7 mouse cellular contexts compared by ENCODE assay signal in the genomic region with DNA sequence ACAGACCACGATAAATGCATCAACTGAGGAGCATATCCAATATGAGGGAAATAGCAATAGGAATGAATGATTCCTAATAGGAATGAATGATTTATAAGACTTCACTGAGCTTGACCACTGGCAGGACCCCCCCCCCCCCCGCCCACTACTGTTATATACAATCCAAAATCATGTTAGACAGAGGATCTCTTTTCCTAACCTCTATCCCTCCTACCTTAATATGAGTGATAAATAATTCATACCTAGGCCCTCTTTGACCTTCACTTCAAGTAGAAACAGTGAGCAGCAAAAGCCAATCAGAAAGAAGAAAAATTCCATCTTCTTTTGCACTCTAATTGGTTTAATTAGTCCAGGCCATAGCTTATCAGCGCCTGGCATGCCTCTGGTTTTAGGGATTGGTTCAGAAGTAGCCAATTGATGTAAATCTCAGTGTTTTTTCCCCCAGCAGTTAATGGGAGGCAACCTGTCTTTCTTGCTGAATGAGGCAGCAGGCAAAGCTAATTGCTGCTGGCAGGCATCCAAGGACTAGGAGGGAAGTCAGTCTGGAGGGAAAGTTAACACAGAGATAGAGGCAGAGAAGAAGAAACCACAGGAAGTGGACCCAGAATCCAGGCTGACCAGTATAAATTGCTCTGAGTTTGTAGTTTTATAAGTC.
DNase-seq lines count a peak whose midpoint lies in the region; ATAC-seq and TF ChIP-seq lines count a peak whose summit lies in the region.

No protein-coding gene starts in this region.

- 73% methylated on average over 3 of the region's 3 CpGs for WGBS in lung, adult 2 months
- WGBS in forebrain, embryonic 15.5 days, result 35% methylated on average over 3 of the region's 3 CpGs
- 61% methylated on average over 3 of the region's 3 CpGs for WGBS in midbrain, embryonic 15.5 days

- no peaks in the 10 kb centered on the region for H3K9me3 ChIP-seq in forebrain, embryonic 15.5 days
- no peaks in the 10 kb centered on the region for H3K9me3 ChIP-seq in midbrain, embryonic 15.5 days

- H3K4me1 ChIP-seq in lung, adult 2 months (ENCODE audit: control insufficient read depth, insufficient read depth, low read length), result no peaks in the 10 kb centered on the region; the same call in 1 of the 2 replicates
- H3K4me1 ChIP-seq in forebrain, embryonic 15.5 days, result peaks cover 12% of the 10 kb centered on the region
- H3K4me1 ChIP-seq in midbrain, embryonic 15.5 days, result peaks cover 8% of the 10 kb centered on the region

- H3K36me3 ChIP-seq in forebrain, embryonic 15.5 days, result no peaks in the 10 kb centered on the region
- no peaks in the 10 kb centered on the region for H3K36me3 ChIP-seq in midbrain, embryonic 15.5 days (replicated peaks)

- no peak overlapping the region for H3K4me3 ChIP-seq in lung, adult 2 months (replicated peaks; ENCODE audit: extremely low read depth, low read depth, low read length)
- H3K4me3 ChIP-seq in forebrain, embryonic 15.5 days, result no peak overlapping the region
- no peak overlapping the region for H3K4me3 ChIP-seq in midbrain, embryonic 15.5 days

- ATAC-seq in forebrain, embryonic 15.5 days (replicated peaks), result peak; percentile 89
- ATAC-seq in midbrain, embryonic 15.5 days (replicated peaks), result peak; percentile 83

- no peak overlapping the region for H3K27ac ChIP-seq in forebrain, embryonic 15.5 days (replicated peaks)
- H3K27ac ChIP-seq in midbrain, embryonic 15.5 days, result no peak overlapping the region

- H3K4me2 ChIP-seq in forebrain, embryonic 15.5 days (replicated peaks), result no peak overlapping the region
- H3K4me2 ChIP-seq in midbrain, embryonic 15.5 days, result no peak overlapping the region

- H3K9ac ChIP-seq in forebrain, embryonic 15.5 days (replicated peaks), result no peak overlapping the region
- no peak overlapping the region for H3K9ac ChIP-seq in midbrain, embryonic 15.5 days

- H3K27me3 ChIP-seq in forebrain, embryonic 15.5 days, result no peaks in the 10 kb centered on the region
- no peaks in the 10 kb centered on the region for H3K27me3 ChIP-seq in midbrain, embryonic 15.5 days (replicated peaks)

- TF ChIP-seq POLR2A in lung, adult 2 months (IDR thresholded peaks at IDR 0.05; ENCODE audit: borderline replicate concordance, extremely low read depth, low read depth, low read length), result no peak

- DNase-seq in lung, postnatal 10 days, result peak; percentile 15
- DNase-seq in lung, adult 2 months, result no peak
- peak; percentile 58 for DNase-seq in adrenal gland, postnatal 10 days
- DNase-seq in kidney, postnatal 25 days, result peak; percentile 46 to 54
- no peak for DNase-seq in thymus, postnatal 14 days

- TF ChIP-seq CTCF in lung, adult 2 months (IDR thresholded peaks at IDR 0.05; ENCODE audit: insufficient read depth, low read length), result no peak

Comparison
In these comparisons a context has a peak if more than half of its experiments do, and no peak if none do; other contexts are left out.
1. DNase-seq: peak in lung, postnatal 10 days (single experiment), adrenal gland, postnatal 10 days (single experiment) and kidney, postnatal 25 days (2 of 2); none in lung, adult 2 months (single experiment) and thymus, postnatal 14 days (single experiment).